Mouse (Mus musculus): ENCODE data around the gene 1700088E04Rik.

Gene 1700088E04Rik

GRCm38 (mm10) chr15:79131442-79131841 lies 9.6 kb downstream of the 1700088E04Rik start:
- in situ Hi-C loops (cut with MboI, MseI), result no loop called here

GRCm38 (mm10) chr15:79130782-79131181 lies 10.3 kb downstream of the 1700088E04Rik start:
- in situ Hi-C loops (cut with MboI, MseI), result no loop called here

- in situ Hi-C loops (cut with MboI, MseI), result no loop called here
Measured at GRCm38 (mm10) chr15:79129311-79129710, 11.7 kb downstream of the 1700088E04Rik start.

GRCm38 (mm10) chr15:79128208-79128607 lies 12.8 kb downstream of the 1700088E04Rik start:
- in situ Hi-C loops (cut with MboI, MseI), result no loop called here

- in situ Hi-C loops (cut with MboI, MseI), result no loop called here
Measured at GRCm38 (mm10) chr15:79127101-79127500, 14.0 kb downstream of the 1700088E04Rik start.

GRCm38 (mm10) chr15:79126217-79126932 lies 14.7 kb downstream of the 1700088E04Rik start:
- in situ Hi-C loops (cut with MboI, MseI), result no loop called here

GRCm38 (mm10) chr15:79124331-79124875 lies 16.6 kb downstream of the 1700088E04Rik start:
- in situ Hi-C loops (cut with MboI, MseI), result no loop called here

GRCm38 (mm10) chr15:79123751-79124150 lies 17.3 kb downstream of the 1700088E04Rik start:
- in situ Hi-C loops (cut with MboI, MseI), result no loop called here

GRCm38 (mm10) chr15:79122546-79122945 lies 18.5 kb downstream of the 1700088E04Rik start:
- in situ Hi-C loops (cut with MboI, MseI), result no loop called here

GRCm38 (mm10) chr15:79122119-79122518 lies 18.9 kb downstream of the 1700088E04Rik start:
- in situ Hi-C loops (cut with MboI, MseI), result no loop called here

GRCm38 (mm10) chr15:79119491-79119890 lies 21.6 kb downstream of the 1700088E04Rik start:
- in situ Hi-C loops (cut with MboI, MseI), result no loop called here

- in situ Hi-C loops (cut with MboI, MseI), result no loop called here
Measured at GRCm38 (mm10) chr15:79115276-79115675, 25.8 kb downstream of the 1700088E04Rik start.

GRCm38 (mm10) chr15:79111774-79112173 lies 29.3 kb downstream of the 1700088E04Rik start:
- in situ Hi-C loops (cut with MboI, MseI), result no loop called here

GRCm38 (mm10) chr15:79110528-79110927 lies 30.5 kb downstream of the 1700088E04Rik start:
- in situ Hi-C loops (cut with MboI, MseI), result no loop called here

- in situ Hi-C loops (cut with MboI, MseI), result no loop called here
Measured at GRCm38 (mm10) chr15:79110031-79110430, 31.0 kb downstream of the 1700088E04Rik start.

- in situ Hi-C loops (cut with MboI, MseI), result no loop called here
Measured at GRCm38 (mm10) chr15:79109321-79109934, 31.6 kb downstream of the 1700088E04Rik start.

- in situ Hi-C loops (cut with MboI, MseI), result no loop called here
Measured at GRCm38 (mm10) chr15:79108421-79109320, 32.4 kb downstream of the 1700088E04Rik start, which contains the start of gene Micall1. Micall1 (plus strand) TSS chr15:79108898.

GRCm38 (mm10) chr15:79107966-79108365 lies 33.1 kb downstream of the 1700088E04Rik start:
- in situ Hi-C loops (cut with MboI, MseI), result no loop called here

GRCm38 (mm10) chr15:79105804-79106203 lies 35.2 kb downstream of the 1700088E04Rik start:
- in situ Hi-C loops (cut with MboI, MseI), result no loop called here

GRCm38 (mm10) chr15:79103264-79103663 lies 37.8 kb downstream of the 1700088E04Rik start:
- in situ Hi-C loops (cut with MboI, MseI), result no loop called here

GRCm38 (mm10) chr15:79101531-79101930 lies 39.5 kb downstream of the 1700088E04Rik start:
- in situ Hi-C loops (cut with MboI, MseI), result no loop called here

- in situ Hi-C loops (cut with MboI, MseI), result no loop called here
Measured at GRCm38 (mm10) chr15:79100391-79100790, 40.7 kb downstream of the 1700088E04Rik start.

All from T-helper 17 cell (primary cell).